Mouse (Mus musculus) ES-E14 (cell line): Measurements from ENCODE around the gene Herpud1. TPM values are rescaled to one million over a fixed set of nuclear protein-coding genes. Genes with fewer than 3 reads are reported as not detected.

ENCODE experiments used
- DNase-seq: peaks from one replicate; pipeline ENCODE4 v3.0.0-alpha.2; 2013; ENCODE audit warnings: low read depth, low spot score
- H3K27ac ChIP-seq: 2 replicates; pipeline ENCODE4 v1.5.1; 2012; ENCODE audit warnings: low read depth, mild to moderate bottlenecking, low read length, moderate library complexity, mixed read lengths; ENCODE audit not compliant: poor library complexity, insufficient read depth, severe bottlenecking
- H3K36me3 ChIP-seq: 2 replicates; pipeline ENCODE4 v1.6.1; 2012; ENCODE audit warnings: mild to moderate bottlenecking, low read length, moderate library complexity, mixed read lengths; ENCODE audit not compliant: control insufficient read depth, poor library complexity, insufficient read depth, severe bottlenecking
- H3K4me1 ChIP-seq, 2 experiments: fragments of 150-350 bp in 1 of 2; sonication (generic) in 1 of 2; 2 replicates each; pipeline ENCODE4 v1.6.1; 2012; ENCODE audit warnings: low read length in 2 of 2, mild to moderate bottlenecking in 1 of 2, mixed read lengths in 1 of 2; ENCODE audit not compliant: control insufficient read depth in 2 of 2, insufficient read depth in 2 of 2, poor library complexity in 1 of 2
- H3K4me3 ChIP-seq, 2 experiments: fragments of 150-350 bp in 1 of 2; sonication (generic) in 1 of 2; 2 replicates each; pipeline ENCODE4 v1.5.1; 2012; ENCODE audit warnings: low read length in 2 of 2, low read depth in 1 of 2, mild to moderate bottlenecking in 1 of 2, mixed read lengths in 1 of 2; ENCODE audit not compliant: insufficient read depth in 1 of 2, poor library complexity in 1 of 2, severe bottlenecking in 1 of 2
- H3K9ac ChIP-seq: 2 replicates; pipeline ENCODE4 v1.6.1; 2012; ENCODE audit warnings: low read depth, mild to moderate bottlenecking, low read length, mixed read lengths; ENCODE audit not compliant: poor library complexity, insufficient read depth, severe bottlenecking
- H3K9me3 ChIP-seq: fragments of 150-350 bp; sonication (generic); 2 replicates; pipeline ENCODE4 v1.6.1; 2012; ENCODE audit warnings: low read depth, mild to moderate bottlenecking, low read length; ENCODE audit not compliant: control insufficient read depth, insufficient read depth
- CHD2 ChIP-seq: IDR thresholded peaks from 2 replicates; pipeline ENCODE4 v1.6.1; 2014; ENCODE audit warnings: mild to moderate bottlenecking, low read depth, low read length, inconsistent platforms
- HCFC1 ChIP-seq: IDR thresholded peaks from 2 replicates; pipeline ENCODE4 v1.6.1; 2012; ENCODE audit warnings: low read length, inconsistent platforms, borderline replicate concordance; ENCODE audit not compliant: insufficient read depth
- MAFK ChIP-seq: IDR thresholded peaks from 2 replicates; pipeline ENCODE4 v1.6.1; 2014; ENCODE audit warnings: mild to moderate bottlenecking, low read depth, low read length, inconsistent platforms; ENCODE audit not compliant: insufficient read depth
- ZC3H11A ChIP-seq: IDR thresholded peaks from 2 replicates; pipeline ENCODE4 v1.6.1; 2012; ENCODE audit warnings: low read depth, mild to moderate bottlenecking, inconsistent platforms, low read length, borderline replicate concordance
- ZNF384 ChIP-seq: IDR thresholded peaks from 2 replicates; pipeline ENCODE4 v1.6.1; 2012; ENCODE audit warnings: low read depth, low read length, inconsistent platforms
- in situ Hi-C, 2 experiments: fragments of 600-800 bp; cut with MboI; formaldehyde crosslinking; loops; one replicate each; pipeline ENCODE4 v1.15.1; 2025; ENCODE audit warnings: low sequenced_read_pairs in 2 of 2, inconsistent platforms in 1 of 2; ENCODE audit not compliant: unreplicated experiment in 2 of 2
- total RNA-seq: library from RNA; depleted of rRNA; stranded (reverse); fragments of 300-350 nt; gene quantifications from 2 replicates; pipeline ENCODE4 v1.2.3, GENCODE M21; 2012

Herpud1 gene
- total RNA-seq, 1 experiment = 50.4 TPM

DNA sequence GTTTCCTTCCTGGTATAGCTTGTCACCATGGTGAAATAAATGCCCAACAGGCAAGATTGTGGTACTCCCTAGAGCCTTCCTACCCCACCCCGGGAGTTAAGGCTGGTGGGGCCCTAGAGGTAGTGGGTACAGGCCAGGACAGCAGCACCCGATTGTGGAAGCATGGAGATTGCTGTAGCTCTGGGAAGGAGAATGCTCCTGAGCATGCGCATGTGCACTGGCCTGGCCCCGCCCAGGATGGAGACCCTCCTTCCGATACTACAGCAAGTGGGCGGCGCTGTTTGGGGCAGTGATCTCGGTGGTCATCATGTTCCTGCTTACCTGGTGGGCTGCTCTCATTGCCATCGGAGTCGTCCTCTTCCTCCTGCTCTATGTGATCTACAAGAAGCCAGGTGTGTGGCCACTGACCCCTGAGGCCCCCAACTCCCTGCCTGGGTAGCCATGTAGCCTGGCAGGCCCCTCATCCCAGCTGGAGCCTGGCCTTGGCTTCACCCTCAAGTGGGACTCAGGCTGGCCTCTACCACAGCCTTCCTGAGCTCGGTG is 42.4 kb upstream of the Herpud1 start:
- H3K36me3 ChIP-seq = no peaks in the 10 kb centered on the region
- no peak overlapping the region for H3K27ac ChIP-seq
- no peak for DNase-seq
- no peak for TF ChIP-seq ZNF384
- TF ChIP-seq CHD2 = no peak
- no peak for TF ChIP-seq MAFK
- TF ChIP-seq ZC3H11A = no peak
- no peak for TF ChIP-seq HCFC1
- no peak overlapping the region for H3K4me3 ChIP-seq
- no peak overlapping the region for H3K9ac ChIP-seq
- no peaks in the 10 kb centered on the region for H3K9me3 ChIP-seq
- in situ Hi-C loops = no loop called here
- H3K4me1 ChIP-seq = peaks cover 0 to 4% of the 10 kb centered on the region in 2 experiments; a peak in 1 of 4 replicates

DNA sequence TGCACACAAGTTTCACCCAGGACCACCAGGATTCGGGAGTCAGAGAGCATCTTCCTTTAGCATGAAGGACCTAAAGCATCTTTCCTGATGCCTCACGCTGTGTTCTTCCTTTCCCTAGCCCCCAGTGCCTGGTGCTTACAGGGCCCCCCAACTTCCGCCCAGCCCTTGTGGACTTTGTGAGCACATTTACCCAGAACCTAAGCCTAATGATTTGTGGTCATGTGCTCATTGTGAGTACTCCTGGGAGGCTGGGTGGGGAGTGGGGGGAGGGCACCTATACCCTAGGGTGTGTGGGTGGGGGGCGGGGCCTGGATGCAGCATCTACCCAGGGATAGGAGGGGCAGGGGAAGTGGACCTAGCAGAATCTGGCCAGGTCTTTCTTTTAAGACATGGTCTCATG is 40.6 kb upstream of the Herpud1 start:
- Histone ChIP-seq H3K36me3 (no peaks in the 10 kb centered on the region), H3K4me1 (peaks cover 0 to 4% of the 10 kb centered on the region in 2 experiments; a peak in 1 of 4 replicates), H3K4me3 (no peak overlapping the region), H3K27ac (no peak overlapping the region), H3K9me3 (no peaks in the 10 kb centered on the region), H3K9ac (no peak overlapping the region)
- TF ChIP-seq CHD2 (no peak), ZC3H11A (no peak), HCFC1 (no peak), MAFK (no peak), ZNF384 (no peak)
- no peak for DNase-seq
- in situ Hi-C loops = no loop called here

DNA sequence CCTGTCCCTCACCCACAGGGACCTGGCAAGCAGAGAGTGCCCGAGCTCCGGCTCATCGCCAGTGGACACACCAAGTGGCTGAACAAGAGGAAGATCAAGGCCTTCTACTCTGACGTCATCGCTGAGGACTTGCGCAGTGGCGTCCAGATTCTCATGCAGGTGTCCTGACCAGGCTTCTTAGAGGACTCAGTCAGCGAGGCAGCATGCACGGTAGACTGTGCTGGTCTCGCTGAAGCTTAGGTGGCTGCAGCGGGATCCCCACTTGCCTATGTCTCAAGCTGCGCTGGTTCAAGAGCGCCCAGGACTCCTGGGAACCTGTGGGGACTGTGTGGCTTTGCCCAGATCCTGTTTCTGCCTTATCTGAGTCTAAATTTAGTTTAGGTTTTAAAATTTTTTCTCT is 40.0 kb upstream of the Herpud1 start:
- in situ Hi-C loops = no loop called here
- H3K4me3 ChIP-seq = no peak overlapping the region
- TF ChIP-seq HCFC1 = no peak
- TF ChIP-seq CHD2 = no peak
- TF ChIP-seq MAFK = no peak
- TF ChIP-seq ZC3H11A = no peak
- TF ChIP-seq ZNF384 = no peak
- H3K36me3 ChIP-seq = no peaks in the 10 kb centered on the region
- DNase-seq = no peak
- H3K9me3 ChIP-seq = no peaks in the 10 kb centered on the region
- peaks cover 0 to 4% of the 10 kb centered on the region in 2 experiments; a peak in 1 of 4 replicates for H3K4me1 ChIP-seq
- no peak overlapping the region for H3K27ac ChIP-seq
- H3K9ac ChIP-seq = no peak overlapping the region

DNA sequence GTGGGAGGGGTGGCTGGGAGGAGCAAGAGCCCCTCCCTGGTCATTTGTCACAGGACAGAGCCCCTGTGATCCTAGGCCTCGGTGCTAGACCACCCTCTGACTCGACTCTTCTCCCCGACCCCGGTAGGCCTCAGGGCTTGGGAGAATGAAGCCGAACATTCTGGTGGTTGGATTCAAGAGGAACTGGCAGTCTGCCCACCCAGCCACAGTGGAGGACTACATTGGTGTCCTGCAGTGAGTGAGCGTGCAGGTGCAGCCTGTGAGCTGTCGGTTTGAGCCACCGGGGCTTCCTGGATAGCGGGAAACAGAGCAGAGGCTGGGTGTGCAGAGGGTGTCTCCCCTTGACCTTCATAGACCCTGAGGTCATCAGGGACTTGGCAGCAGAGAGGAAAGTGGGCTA is 37.8 kb upstream of the Herpud1 start:
- peaks cover 0 to 4% of the 10 kb centered on the region in 2 experiments; a peak in 1 of 4 replicates for H3K4me1 ChIP-seq
- DNase-seq = no peak
- no peak overlapping the region for H3K4me3 ChIP-seq
- in situ Hi-C loops = no loop called here
- no peak overlapping the region for H3K27ac ChIP-seq
- no peaks in the 10 kb centered on the region for H3K36me3 ChIP-seq
- H3K9me3 ChIP-seq = no peaks in the 10 kb centered on the region
- no peak overlapping the region for H3K9ac ChIP-seq
- TF ChIP-seq MAFK (no peak), CHD2 (no peak), ZC3H11A (no peak), ZNF384 (no peak), HCFC1 (no peak)

- Histone ChIP-seq H3K27ac (no peak overlapping the region), H3K9me3 (no peaks in the 10 kb centered on the region)
- in situ Hi-C loops = no loop called here
Observed at GRCm38 (mm10) chr8:94354069-94354531, 32.1 kb upstream of the Herpud1 start.

More at GRCm38 (mm10) chr8:94354069-94354531, 32.1 kb upstream of the Herpud1 start:
- TF ChIP-seq MAFK (no peak), HCFC1 (no peak), ZC3H11A (no peak), ZNF384 (no peak), CHD2 (no peak)
- Histone ChIP-seq H3K4me3 (no peak overlapping the region), H3K36me3 (no peaks in the 10 kb centered on the region), H3K9ac (no peak overlapping the region), H3K4me1 (no peaks in the 10 kb centered on the region; a peak in 1 of 4 replicates)
- DNase-seq = no peak
